Mouse (Mus musculus) retina, postnatal 1 day (tissue): ENCODE measurements around the gene Myrf.

Source experiments
- DNase-seq: peaks from one replicate; pipeline ENCODE4 v3.0.0-alpha.2; 2012

The Myrf gene

GRCm38 (mm10) chr19:10240654-10241305 is at the start of gene Myrf:
TSS of gene Myrf (minus strand) at chr19:10240748.
- DNase-seq = peak; percentile 86

DNA sequence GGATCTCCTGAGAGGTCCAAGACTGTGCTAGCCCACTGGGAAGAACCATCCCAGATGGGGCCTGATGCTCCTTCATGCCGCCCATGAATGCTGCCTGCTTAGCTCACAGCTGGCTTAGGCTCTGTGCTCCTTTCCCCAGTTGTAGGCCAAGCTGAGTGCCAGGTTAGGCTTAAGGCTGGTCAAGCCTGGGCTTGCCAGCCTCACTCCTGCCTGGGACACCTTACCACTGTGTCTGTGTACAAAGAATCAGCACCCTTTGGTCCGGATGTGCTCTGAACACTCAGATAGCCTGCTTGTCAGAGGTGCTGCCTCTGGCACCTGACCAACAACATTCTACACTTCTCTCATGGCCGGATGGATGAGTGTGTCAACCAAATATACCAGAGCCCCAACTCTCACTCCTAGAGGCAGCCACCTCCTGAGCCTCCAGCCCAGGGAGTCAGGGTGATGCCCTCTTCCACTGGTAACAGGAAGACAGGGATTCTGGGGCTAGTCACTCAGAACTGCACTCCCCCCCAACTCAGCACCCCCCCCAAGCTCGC is 49.1 kb upstream of the Myrf start:
- no peak for DNase-seq

GRCm38 (mm10) chr19:10288125-10289040 is 47.8 kb upstream of the Myrf start:
- DNase-seq = no peak

GRCm38 (mm10) chr19:10286458-10286872 is 45.9 kb upstream of the Myrf start:
- no peak for DNase-seq

GRCm38 (mm10) chr19:10280771-10281540 is 40.4 kb upstream of the Myrf start:
- DNase-seq = peak; percentile 57

DNA sequence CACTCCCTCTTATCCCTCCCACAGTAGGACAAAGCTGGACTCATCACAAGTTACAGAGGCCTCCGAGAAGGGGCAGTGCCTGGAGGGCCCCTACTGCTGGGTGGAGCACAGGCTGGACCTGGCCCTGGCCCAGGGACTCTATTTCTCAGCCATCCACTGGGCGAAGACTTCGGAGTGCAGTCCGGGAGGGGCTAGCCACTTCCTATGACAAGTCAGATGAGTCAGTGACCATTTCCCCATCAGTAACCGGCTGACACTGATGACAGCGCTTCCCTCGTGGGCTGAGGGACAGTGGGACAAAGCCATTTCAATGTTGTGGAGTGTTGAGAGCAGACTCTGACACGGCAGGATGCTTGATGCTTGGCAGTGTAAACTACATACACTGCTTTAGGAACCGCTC is 39.1 kb upstream of the Myrf start:
- DNase-seq = no peak

- DNase-seq = no peak
These were observed 38.2 kb upstream of the Myrf start for GRCm38 (mm10) chr19:10278669-10279324.

- DNase-seq = peak; percentile 35
These were observed 37.2 kb upstream of the Myrf start for GRCm38 (mm10) chr19:10277759-10278158.

DNA sequence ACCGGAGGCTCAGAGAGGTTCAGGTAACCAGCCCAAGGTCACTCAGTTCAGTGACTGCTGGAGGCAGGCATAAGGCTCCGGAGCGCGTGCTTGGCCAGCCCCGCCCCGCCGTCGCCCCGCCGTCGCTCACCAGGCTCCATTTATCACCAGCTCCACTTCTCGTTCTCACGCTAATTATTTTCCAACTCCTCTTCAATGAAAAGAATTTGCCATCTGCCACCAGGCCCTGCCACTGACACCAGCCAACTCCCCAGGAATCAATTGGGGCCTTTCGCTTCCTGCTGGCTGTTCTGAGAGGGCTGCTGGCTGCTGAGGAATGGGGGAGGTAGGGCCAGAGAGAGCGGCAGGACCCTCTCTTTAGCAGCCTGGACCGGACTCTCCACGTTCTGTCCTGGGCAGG is 36.8 kb upstream of the Myrf start:
- peak; percentile 87 for DNase-seq

DNA sequence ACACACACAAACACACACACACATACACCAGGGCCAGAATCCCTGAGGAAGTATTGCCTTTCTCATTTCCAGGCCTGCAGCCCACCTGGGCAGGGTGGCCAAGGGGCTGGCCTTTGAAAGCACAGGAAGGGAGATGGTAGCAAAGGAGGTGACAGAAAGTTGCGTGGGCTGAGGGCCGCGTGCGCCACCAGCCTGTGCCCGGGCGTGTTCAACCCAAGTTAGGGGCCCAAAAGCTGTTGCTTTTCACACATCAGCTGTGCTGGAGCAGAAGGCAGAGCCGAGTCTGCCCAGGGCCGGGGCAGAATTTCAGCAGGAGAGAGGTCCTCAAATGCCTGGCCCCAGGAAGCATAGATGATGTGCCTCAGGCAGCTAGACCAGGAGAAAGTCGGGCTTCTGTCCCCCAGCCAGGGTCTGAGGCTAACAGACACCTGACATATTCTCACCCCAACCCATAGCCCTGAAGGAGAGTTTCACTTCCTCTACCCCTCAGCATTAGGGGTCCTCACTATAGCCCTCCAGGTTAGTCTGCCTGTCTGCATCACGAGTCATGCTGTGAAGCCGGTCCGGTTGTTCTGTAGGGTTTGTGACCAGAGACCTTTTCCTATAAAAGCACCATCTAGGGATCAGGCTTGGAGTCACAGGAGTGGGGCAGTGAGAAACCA is 36.1 kb upstream of the Myrf start:
- no peak for DNase-seq

DNA sequence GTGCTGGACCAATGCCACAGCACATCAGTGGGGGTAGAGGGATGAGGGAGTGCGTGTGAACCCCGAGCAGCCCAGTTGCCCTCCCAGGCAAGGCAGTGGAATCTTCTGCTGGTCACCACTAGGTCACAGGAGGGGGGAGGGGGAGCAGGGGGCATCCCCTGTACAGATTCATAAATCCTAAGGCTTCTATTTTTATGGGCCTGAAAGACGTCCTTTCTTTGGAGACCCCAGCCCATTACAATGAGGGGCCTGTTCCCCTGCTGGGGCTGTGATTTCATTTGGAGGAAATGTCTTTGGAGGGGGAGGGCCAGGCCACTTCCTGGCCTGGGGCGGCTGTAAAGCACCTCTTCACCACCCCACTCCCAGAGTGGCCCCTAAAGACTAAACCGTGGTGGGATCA is 33.5 kb upstream of the Myrf start:
- no peak for DNase-seq

DNA sequence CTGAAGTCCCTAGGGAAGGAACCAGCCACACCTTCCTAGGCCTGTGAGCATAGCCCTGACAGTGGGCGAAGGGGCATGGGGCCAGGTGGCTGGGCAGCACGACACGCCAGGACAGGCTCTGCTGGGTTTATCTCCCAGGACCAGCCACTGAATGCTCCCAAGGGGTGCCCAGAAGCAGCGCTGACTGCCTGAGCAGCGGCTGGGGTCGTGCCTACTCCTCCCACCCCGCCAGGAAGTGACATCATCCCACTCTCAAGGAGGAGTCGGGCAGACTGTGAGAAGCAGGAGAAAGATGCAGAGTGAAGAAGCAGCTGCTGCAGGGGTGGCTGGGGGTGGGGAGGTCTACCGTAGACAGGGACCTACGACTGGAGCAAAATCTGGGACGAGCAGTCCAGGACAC is 32.2 kb upstream of the Myrf start:
- DNase-seq = peak; percentile 73

GRCm38 (mm10) chr19:10271592-10271991 is 31.0 kb upstream of the Myrf start:
- DNase-seq = no peak

GRCm38 (mm10) chr19:10270356-10270755 is 29.8 kb upstream of the Myrf start:
- no peak for DNase-seq

- no peak for DNase-seq
These were observed 28.3 kb upstream of the Myrf start for GRCm38 (mm10) chr19:10268851-10269250.

- DNase-seq = no peak
These were observed 27.4 kb upstream of the Myrf start for GRCm38 (mm10) chr19:10267953-10268352.

DNA sequence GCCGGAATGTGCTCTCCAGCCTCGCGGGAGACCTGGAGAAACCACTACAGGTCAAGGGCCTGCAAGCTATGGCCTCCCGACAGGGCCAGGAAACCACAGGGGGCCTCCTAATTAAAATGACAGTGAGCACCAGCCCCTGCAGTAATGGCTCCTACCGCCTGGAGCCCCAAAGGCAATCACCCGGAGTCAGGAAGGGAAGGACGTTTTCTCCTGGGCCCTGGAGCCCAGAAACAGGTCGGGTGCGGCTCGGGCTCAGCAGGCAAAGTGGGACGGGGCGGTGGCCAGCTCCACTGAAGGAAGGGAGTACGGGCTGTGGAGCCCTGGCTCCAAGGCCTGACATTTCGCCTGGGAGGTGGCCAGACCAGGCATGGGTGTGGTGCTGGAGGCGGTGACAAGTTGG is 26.5 kb upstream of the Myrf start:
- DNase-seq = peak; percentile 75

- peak; percentile 77 for DNase-seq
These were observed 25.8 kb upstream of the Myrf start for GRCm38 (mm10) chr19:10266196-10266850.

DNA sequence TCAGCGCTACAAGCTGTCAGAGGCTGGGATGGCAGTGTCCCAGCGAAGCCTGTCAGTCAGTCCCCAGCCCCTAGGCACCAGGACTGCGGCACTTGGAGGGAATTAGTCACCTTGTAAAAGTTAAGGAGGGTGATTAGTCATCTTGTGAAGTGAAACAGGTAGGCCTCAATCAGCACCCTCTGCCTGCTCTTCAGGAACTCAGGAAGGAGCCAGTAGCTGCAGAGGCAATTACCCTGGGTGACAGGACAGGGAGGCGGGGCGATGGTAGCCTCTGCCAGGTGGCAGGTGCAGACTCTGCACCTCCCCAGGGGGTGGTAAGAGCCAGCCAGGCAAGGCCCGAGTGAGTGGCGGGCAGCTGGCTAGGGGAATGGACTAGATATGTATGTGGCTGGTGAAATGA is 20.8 kb upstream of the Myrf start:
- no peak for DNase-seq

GRCm38 (mm10) chr19:10258279-10259011 is 17.9 kb upstream of the Myrf start:
- peak; percentile 85 for DNase-seq

- DNase-seq = no peak
These were observed 7.6 kb upstream of the Myrf start for GRCm38 (mm10) chr19:10248128-10248527.
